Mouse (Mus musculus): ENCODE results near the gene Itga10. TPM values are rescaled to one million over a fixed set of nuclear protein-coding genes. Genes with fewer than 3 reads are reported as not detected.

Itga10 gene
- polyA plus RNA-seq, 1 experiment from 2014 or later, result 1.1 TPM

GRCm38 (mm10) chr3:96669727-96670468 lies 24.5 kb downstream of the Itga10 start, which contains the start of gene Ankrd35:
Ankrd35 (plus strand) TSS chr3:96670131.
- peak within 1 kb of the TSS; percentile 73 for H3K4me2 ChIP-seq
- peak; percentile 88 for ATAC-seq (ENCODE audit: low read depth)
- no peaks in the 10 kb centered on the region for H3K36me3 ChIP-seq
- no peaks in the 10 kb centered on the region for H3K9me3 ChIP-seq
- 5% methylated on average over 35 of the region's 35 CpGs for WGBS
- peak within 1 kb of the TSS; percentile 61 for H3K9ac ChIP-seq
- H3K4me3 ChIP-seq, result peak within 1 kb of the TSS; percentile 43
- H3K4me1 ChIP-seq (replicated peaks), result peaks cover 10% of the 10 kb centered on the region; the same call in 1 of the 2 replicates
- peaks cover 15% of the 10 kb centered on the region for H3K27me3 ChIP-seq
- no peak within 1 kb of the TSS for H3K27ac ChIP-seq (replicated peaks)

GRCm38 (mm10) chr3:96671519-96671918 lies 26.1 kb downstream of the Itga10 start:
- no peak overlapping the region for H3K4me2 ChIP-seq
- H3K27ac ChIP-seq (replicated peaks), result no peak overlapping the region
- H3K27me3 ChIP-seq, result peaks cover 15% of the 10 kb centered on the region
- no peak overlapping the region for H3K9ac ChIP-seq
- no peaks in the 10 kb centered on the region for H3K36me3 ChIP-seq
- H3K9me3 ChIP-seq, result no peaks in the 10 kb centered on the region
- no peak for ATAC-seq (ENCODE audit: low read depth)
- no peak overlapping the region for H3K4me3 ChIP-seq
- WGBS, result 93% methylated on average over 5 of the region's 5 CpGs
- H3K4me1 ChIP-seq (replicated peaks), result peaks cover 10% of the 10 kb centered on the region; the same call in 1 of the 2 replicates

- 71% methylated on average over 4 of the region's 4 CpGs for WGBS
- peaks cover 18% of the 10 kb centered on the region for H3K27me3 ChIP-seq
- no peak overlapping the region for H3K4me2 ChIP-seq
- no peak overlapping the region for H3K9ac ChIP-seq
- peaks cover 10% of the 10 kb centered on the region; the same call in 1 of the 2 replicates for H3K4me1 ChIP-seq (replicated peaks)
- no peak overlapping the region for H3K27ac ChIP-seq (replicated peaks)
- no peak for ATAC-seq (ENCODE audit: low read depth)
- H3K36me3 ChIP-seq, result no peaks in the 10 kb centered on the region
- H3K4me3 ChIP-seq, result no peak overlapping the region
- no peaks in the 10 kb centered on the region for H3K9me3 ChIP-seq
Measured at GRCm38 (mm10) chr3:96673514-96673913, 28.1 kb downstream of the Itga10 start.

- WGBS, result 52% methylated on average over 8 of the region's 8 CpGs
- ATAC-seq (ENCODE audit: low read depth), result no peak
- no peak overlapping the region for H3K4me3 ChIP-seq
Measured at GRCm38 (mm10) chr3:96674442-96674841, 29.1 kb downstream of the Itga10 start.

GRCm38 (mm10) chr3:96675171-96675570 lies 29.8 kb downstream of the Itga10 start:
- H3K4me3 ChIP-seq, result no peak overlapping the region
- H3K27ac ChIP-seq (replicated peaks), result no peak overlapping the region
- 73% methylated on average over 3 of the region's 3 CpGs for WGBS
- H3K4me2 ChIP-seq, result no peak overlapping the region
- ATAC-seq (ENCODE audit: low read depth), result no peak
- H3K9ac ChIP-seq, result no peak overlapping the region
- H3K4me1 ChIP-seq (replicated peaks), result peaks cover 7% of the 10 kb centered on the region; the same call in 1 of the 2 replicates
- H3K36me3 ChIP-seq, result no peaks in the 10 kb centered on the region
- H3K9me3 ChIP-seq, result no peaks in the 10 kb centered on the region
- H3K27me3 ChIP-seq, result peaks cover 26% of the 10 kb centered on the region

More at GRCm38 (mm10) chr3:96674442-96674841, 29.1 kb downstream of the Itga10 start:
- Histone ChIP-seq H3K36me3 (no peaks in the 10 kb centered on the region), H3K9me3 (no peaks in the 10 kb centered on the region), H3K9ac (no peak overlapping the region), H3K4me1 (replicated peaks) (peaks cover 10% of the 10 kb centered on the region; the same call in 1 of the 2 replicates), H3K27ac (replicated peaks) (no peak overlapping the region), H3K27me3 (peaks cover 25% of the 10 kb centered on the region), H3K4me2 (no peak overlapping the region)

GRCm38 (mm10) chr3:96675690-96676089 lies 30.3 kb downstream of the Itga10 start:
- H3K27me3 ChIP-seq, result peaks cover 22% of the 10 kb centered on the region
- no peak overlapping the region for H3K4me2 ChIP-seq
- no peak overlapping the region for H3K27ac ChIP-seq (replicated peaks)
- ATAC-seq (ENCODE audit: low read depth), result no peak
- H3K4me3 ChIP-seq, result no peak overlapping the region
- H3K36me3 ChIP-seq, result no peaks in the 10 kb centered on the region
- H3K4me1 ChIP-seq (replicated peaks), result 0 out of 2 replicates have a peak, but pooled peaks cover 2% of the 10 kb centered on the region
- whole genome bisulfite sequencing, result 25% methylated on average over 3 of the region's 3 CpGs
- no peak overlapping the region for H3K9ac ChIP-seq
- H3K9me3 ChIP-seq, result no peaks in the 10 kb centered on the region

GRCm38 (mm10) chr3:96678456-96678855 lies 33.1 kb downstream of the Itga10 start:
- WGBS, result 64% methylated on average over 7 of the region's 7 CpGs
- H3K9me3 ChIP-seq, result no peaks in the 10 kb centered on the region
- no peak overlapping the region for H3K4me3 ChIP-seq
- no peak overlapping the region for H3K4me2 ChIP-seq
- H3K4me1 ChIP-seq (replicated peaks), result no peaks in the 10 kb centered on the region
- no peak overlapping the region for H3K9ac ChIP-seq
- H3K27ac ChIP-seq (replicated peaks), result no peak overlapping the region
- H3K27me3 ChIP-seq, result peaks cover 23% of the 10 kb centered on the region
- no peaks in the 10 kb centered on the region for H3K36me3 ChIP-seq
- ATAC-seq (ENCODE audit: low read depth), result no peak

- 24% methylated on average over 5 of the region's 5 CpGs for WGBS
- H3K4me2 ChIP-seq, result no peak overlapping the region
- H3K9ac ChIP-seq, result no peak overlapping the region
- peaks cover 31% of the 10 kb centered on the region for H3K27me3 ChIP-seq
- no peak overlapping the region for H3K27ac ChIP-seq (replicated peaks)
- H3K36me3 ChIP-seq, result no peaks in the 10 kb centered on the region
- no peak for ATAC-seq (ENCODE audit: low read depth)
- H3K4me3 ChIP-seq, result no peak overlapping the region
- H3K4me1 ChIP-seq (replicated peaks), result no peaks in the 10 kb centered on the region
- no peaks in the 10 kb centered on the region for H3K9me3 ChIP-seq
Measured at GRCm38 (mm10) chr3:96679159-96679674, 33.8 kb downstream of the Itga10 start.

- Histone ChIP-seq H3K27me3 (peaks cover 42% of the 10 kb centered on the region), H3K27ac (replicated peaks) (no peak overlapping the region), H3K9ac (no peak overlapping the region), H3K36me3 (no peaks in the 10 kb centered on the region), H3K4me3 (no peak overlapping the region), H3K4me1 (replicated peaks) (peaks cover 9% of the 10 kb centered on the region; the same call in 1 of the 2 replicates), H3K4me2 (no peak overlapping the region), H3K9me3 (no peaks in the 10 kb centered on the region)
- WGBS, result 17% methylated on average over 12 of the region's 12 CpGs
- 0 out of 2 replicates have a peak, but pooled peaks have one; percentile 40 for ATAC-seq (ENCODE audit: low read depth)
Measured at GRCm38 (mm10) chr3:96680269-96680956, 35.0 kb downstream of the Itga10 start.

- no peak overlapping the region for H3K4me3 ChIP-seq
- 85% methylated on average over 3 of the region's 3 CpGs for WGBS
- no peak overlapping the region for H3K9ac ChIP-seq
- H3K36me3 ChIP-seq, result no peaks in the 10 kb centered on the region
- no peak overlapping the region for H3K4me2 ChIP-seq
- H3K9me3 ChIP-seq, result no peaks in the 10 kb centered on the region
- peaks cover 46% of the 10 kb centered on the region for H3K27me3 ChIP-seq
- peaks cover 9% of the 10 kb centered on the region; the same call in 1 of the 2 replicates for H3K4me1 ChIP-seq (replicated peaks)
- no peak overlapping the region for H3K27ac ChIP-seq (replicated peaks)
- no peak for ATAC-seq (ENCODE audit: low read depth)
Measured at GRCm38 (mm10) chr3:96683496-96683895, 38.1 kb downstream of the Itga10 start.

- Histone ChIP-seq H3K4me2 (peak overlapping the region; percentile 51), H3K36me3 (no peaks in the 10 kb centered on the region), H3K9me3 (no peaks in the 10 kb centered on the region), H3K4me3 (peak overlapping the region; percentile 24), H3K9ac (peak overlapping the region; percentile 38; the same call in 1 of the 2 replicates), H3K27me3 (peaks cover 39% of the 10 kb centered on the region), H3K4me1 (replicated peaks) (peaks cover 9% of the 10 kb centered on the region; the same call in 1 of the 2 replicates), H3K27ac (replicated peaks) (no peak overlapping the region)
- 59% methylated on average over 17 of the region's 17 CpGs for WGBS
- ATAC-seq (ENCODE audit: low read depth), result no peak
Measured at GRCm38 (mm10) chr3:96684151-96684821, 38.9 kb downstream of the Itga10 start.

All from neural tube, embryonic 13.5 days (tissue).